Mouse (Mus musculus) neural tube, embryonic 13.5 days (tissue): Measurements from ENCODE around the gene Fxyd4. TPM values are rescaled to one million over a fixed set of nuclear protein-coding genes. Genes with fewer than 3 reads are reported as not detected.

Experiments used
- ATAC-seq: fragments of 200-750 bp; cut with Nextera tagmentation; 2 replicates; pipeline ENCODE4 v1.8.0; 2017; ENCODE audit warnings: low read depth, mild to moderate bottlenecking, moderate TSS enrichment, moderate library complexity
- H3K27ac ChIP-seq: fragments of 300-500 bp; sonication (generic); replicated peaks from 2 replicates; pipeline ENCODE4 v1.5.1; 2015; ENCODE audit warnings: moderate library complexity, mild to moderate bottlenecking, inconsistent platforms
- H3K27me3 ChIP-seq: fragments of 300-500 bp; sonication (generic); 2 replicates; pipeline ENCODE4 v1.6.1; 2015; ENCODE audit warnings: mild to moderate bottlenecking, inconsistent platforms
- H3K36me3 ChIP-seq: fragments of 300-500 bp; sonication (generic); 2 replicates; pipeline ENCODE4 v1.6.1; 2015; ENCODE audit warnings: mild to moderate bottlenecking, inconsistent platforms
- H3K4me1 ChIP-seq: fragments of 300-500 bp; sonication (generic); replicated peaks from 2 replicates; pipeline ENCODE4 v1.6.1; 2015; ENCODE audit warnings: inconsistent platforms
- H3K4me2 ChIP-seq: fragments of 300-500 bp; sonication (generic); 2 replicates; pipeline ENCODE4 v1.6.1; 2015; ENCODE audit warnings: inconsistent platforms, mild to moderate bottlenecking, moderate library complexity
- H3K4me3 ChIP-seq: fragments of 300-500 bp; sonication (generic); 2 replicates; pipeline ENCODE4 v1.5.1; 2015; ENCODE audit warnings: mild to moderate bottlenecking, inconsistent platforms
- H3K9ac ChIP-seq: fragments of 300-500 bp; sonication (generic); 2 replicates; pipeline ENCODE4 v1.6.1; 2015; ENCODE audit warnings: moderate library complexity, mild to moderate bottlenecking, inconsistent platforms
- H3K9me3 ChIP-seq: fragments of 300-500 bp; sonication (generic); 2 replicates; pipeline ENCODE4 v1.6.1; 2016; ENCODE audit warnings: inconsistent platforms
- WGBS: fragments of 180-500 bp; shearing (Covaris S2); methylation state at CpG from one replicate; pipeline ENCODE4 v1.1.7; 2015; 5-methylcytosine and 5-hydroxymethylcytosine counted together
- polyA plus RNA-seq: library from polyadenylated mRNA; unstranded; fragments of >200 nt; fragmentation: Nextera tagmentation; extraction: Ambion mirVana; gene quantifications from 2 replicates; pipeline ENCODE4 v1.2.1, GENCODE M21; 2015

Fxyd4 gene
- polyA plus RNA-seq, 1 experiment from 2014 or later = 2.7 TPM

DNA sequence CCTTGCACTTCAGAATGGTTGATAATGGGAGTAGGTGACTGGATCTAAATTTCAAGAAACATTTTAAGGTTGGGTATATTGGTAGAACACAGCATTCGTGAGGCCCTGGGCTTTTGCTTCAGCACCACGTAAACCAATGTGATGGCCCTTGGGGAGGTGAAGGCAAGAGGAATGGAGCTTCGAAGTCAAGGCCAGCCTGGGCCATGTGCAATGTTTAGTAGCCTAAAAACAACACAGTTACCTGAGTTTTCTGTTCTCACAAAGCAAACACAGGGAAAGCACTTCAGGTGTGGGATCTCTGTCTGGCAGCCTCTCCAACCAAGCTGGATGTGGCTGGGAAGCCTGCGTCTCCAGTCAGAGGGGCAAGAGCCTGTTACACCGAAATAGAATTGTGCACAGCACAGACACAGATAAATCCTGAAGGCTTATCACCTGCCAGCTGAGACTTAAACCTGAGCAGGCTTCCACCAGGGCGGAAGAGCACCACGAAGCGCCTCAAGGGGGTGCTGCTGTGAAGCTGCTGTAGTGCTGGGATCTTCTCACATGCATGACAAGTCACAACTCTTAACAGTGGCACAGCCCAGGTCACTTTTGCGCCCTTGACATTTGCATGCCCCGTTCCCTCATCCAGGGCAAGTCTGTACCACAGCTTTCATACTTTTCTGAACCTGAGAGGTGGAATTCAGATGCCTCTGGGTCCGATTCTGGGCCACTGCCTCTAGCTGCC is 5.0 kb downstream of the Fxyd4 start:
- no peak overlapping the region for H3K4me3 ChIP-seq
- H3K27me3 ChIP-seq = no peaks in the 10 kb centered on the region
- no peak overlapping the region for H3K9ac ChIP-seq
- no peak overlapping the region for H3K4me2 ChIP-seq
- no peak for ATAC-seq
- H3K4me1 ChIP-seq = no peaks in the 10 kb centered on the region
- H3K9me3 ChIP-seq = no peaks in the 10 kb centered on the region
- H3K36me3 ChIP-seq = peaks cover 24% of the 10 kb centered on the region
- no peak overlapping the region for H3K27ac ChIP-seq
- WGBS = 55% methylated on average over 11 of the region's 11 CpGs

DNA sequence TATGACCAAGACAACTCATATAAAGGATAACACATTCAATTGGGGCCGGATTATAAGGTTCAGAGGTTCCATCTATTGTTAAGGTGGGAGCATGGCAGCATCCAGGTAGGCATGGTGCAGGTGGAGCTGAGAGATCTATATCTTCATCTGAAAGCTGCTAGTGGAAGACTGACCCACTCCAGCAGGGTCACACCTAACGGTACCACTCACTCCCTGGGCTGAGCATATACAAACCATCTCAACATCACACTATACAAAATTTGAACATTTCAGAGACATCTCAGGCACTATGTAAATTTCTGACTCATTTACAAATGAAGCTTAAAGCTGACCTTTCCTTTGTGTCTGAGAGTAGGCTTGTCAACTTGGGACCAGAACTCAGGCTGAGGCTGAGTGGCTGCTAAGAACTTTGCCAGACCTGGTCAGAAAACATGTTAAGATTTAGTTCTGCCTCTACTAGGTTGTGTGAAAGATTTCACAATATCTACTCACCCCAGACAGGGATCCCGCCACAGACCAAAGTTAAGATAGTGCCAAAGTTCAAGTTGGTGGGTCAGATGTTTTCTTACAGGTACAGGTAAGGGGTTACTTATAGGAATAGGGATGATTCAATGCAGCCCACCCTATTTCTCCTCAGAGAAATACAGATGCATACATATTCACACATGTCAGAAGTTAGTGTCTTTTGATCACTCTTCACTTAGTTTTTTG is 7.4 kb downstream of the Fxyd4 start:
- ATAC-seq = no peak
- H3K4me1 ChIP-seq = no peaks in the 10 kb centered on the region
- peaks cover 42% of the 10 kb centered on the region for H3K36me3 ChIP-seq
- H3K9ac ChIP-seq = no peak overlapping the region
- 92% methylated on average over 3 of the region's 3 CpGs for WGBS
- H3K27ac ChIP-seq = no peak overlapping the region
- H3K27me3 ChIP-seq = no peaks in the 10 kb centered on the region
- no peaks in the 10 kb centered on the region for H3K9me3 ChIP-seq
- H3K4me2 ChIP-seq = no peak overlapping the region
- no peak overlapping the region for H3K4me3 ChIP-seq

DNA sequence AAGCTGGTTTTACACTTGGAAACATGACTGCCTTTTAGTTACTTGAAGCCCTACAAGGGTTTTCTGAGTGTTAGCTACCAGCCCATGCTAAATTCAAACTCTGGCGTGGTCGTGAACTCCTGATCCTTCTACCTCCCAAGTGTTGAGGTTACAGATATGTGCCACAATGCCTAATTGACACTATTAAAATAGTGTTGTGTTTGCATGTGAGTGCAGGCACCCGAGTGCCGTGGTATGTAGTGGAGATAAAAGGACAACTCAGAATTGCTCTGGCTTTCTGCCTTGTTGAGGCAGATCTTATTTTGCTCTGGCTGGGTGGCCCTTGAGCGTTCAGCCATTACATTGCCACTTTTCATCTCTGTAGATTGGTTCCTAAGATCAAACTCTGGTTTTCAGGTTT is 8.7 kb downstream of the Fxyd4 start:
- no peaks in the 10 kb centered on the region for H3K4me1 ChIP-seq
- H3K4me3 ChIP-seq = no peak overlapping the region
- H3K27ac ChIP-seq = no peak overlapping the region
- no peaks in the 10 kb centered on the region for H3K27me3 ChIP-seq
- no peak for ATAC-seq
- H3K36me3 ChIP-seq = peaks cover 42% of the 10 kb centered on the region
- H3K9me3 ChIP-seq = no peaks in the 10 kb centered on the region
- H3K4me2 ChIP-seq = no peak overlapping the region
- WGBS = 92% methylated on average over 5 of the region's 5 CpGs
- no peak overlapping the region for H3K9ac ChIP-seq

DNA sequence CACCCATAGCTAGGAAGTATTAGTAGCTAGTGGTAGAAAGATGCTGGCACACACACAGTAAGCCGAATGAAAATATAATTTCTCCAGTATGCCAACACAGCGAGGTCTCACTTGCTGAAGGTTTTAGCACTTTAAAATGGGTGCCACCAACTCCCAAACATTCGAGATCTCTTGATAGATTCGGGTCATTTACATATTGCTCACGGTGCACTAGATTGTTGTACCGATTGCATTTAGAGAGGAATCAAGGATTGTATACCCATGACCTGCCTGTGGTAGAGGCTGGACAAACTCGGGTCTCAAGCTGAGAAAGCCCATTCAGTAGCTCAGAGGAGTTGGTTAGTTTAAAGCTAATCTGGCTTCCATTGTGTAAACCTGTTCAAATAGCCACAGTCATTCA is 9.5 kb downstream of the Fxyd4 start:
- no peaks in the 10 kb centered on the region for H3K27me3 ChIP-seq
- no peak overlapping the region for H3K9ac ChIP-seq
- ATAC-seq = no peak
- H3K27ac ChIP-seq = no peak overlapping the region
- H3K9me3 ChIP-seq = no peaks in the 10 kb centered on the region
- no peaks in the 10 kb centered on the region for H3K4me1 ChIP-seq
- H3K4me3 ChIP-seq = no peak overlapping the region
- WGBS = 90% methylated on average over 7 of the region's 7 CpGs
- H3K36me3 ChIP-seq = peaks cover 42% of the 10 kb centered on the region
- no peak overlapping the region for H3K4me2 ChIP-seq

GRCm38 (mm10) chr6:117926871-117927491 is 10.5 kb downstream of the Fxyd4 start:
- no peak for ATAC-seq
- H3K36me3 ChIP-seq = peaks cover 42% of the 10 kb centered on the region
- 80% methylated on average over 4 of the region's 4 CpGs for WGBS

DNA sequence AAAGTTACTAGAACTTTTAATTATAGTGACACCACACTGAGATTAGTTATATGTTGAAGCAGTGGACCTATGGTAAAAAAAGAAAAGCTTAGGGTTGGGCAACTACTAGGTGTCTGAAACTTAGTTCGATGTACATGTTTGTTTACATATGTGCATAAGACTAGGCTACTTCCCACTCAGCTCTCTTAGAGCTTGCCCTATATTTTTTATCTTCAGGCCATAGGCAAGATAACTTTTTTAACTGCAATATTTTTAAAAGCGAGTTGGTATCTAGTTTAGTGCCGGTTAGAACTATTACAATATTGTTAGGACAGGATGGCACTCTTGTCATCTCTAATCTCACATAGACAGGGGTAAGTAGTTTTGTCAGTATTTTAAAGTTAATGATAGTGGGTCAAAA is 15.5 kb downstream of the Fxyd4 start:
- 92% methylated on average over 3 of the region's 3 CpGs for WGBS
- Histone ChIP-seq H3K4me2 (no peak overlapping the region), H3K27ac (no peak overlapping the region), H3K27me3 (no peaks in the 10 kb centered on the region), H3K36me3 (peaks cover 16% of the 10 kb centered on the region), H3K9me3 (no peaks in the 10 kb centered on the region), H3K4me3 (no peak overlapping the region), H3K9ac (no peak overlapping the region), H3K4me1 (peaks cover 20% of the 10 kb centered on the region)
- no peak for ATAC-seq

More at GRCm38 (mm10) chr6:117926871-117927491, 10.5 kb downstream of the Fxyd4 start:
- Histone ChIP-seq H3K9ac (no peak overlapping the region), H3K4me2 (no peak overlapping the region), H3K4me1 (no peaks in the 10 kb centered on the region), H3K4me3 (no peak overlapping the region), H3K27ac (no peak overlapping the region), H3K27me3 (no peaks in the 10 kb centered on the region), H3K9me3 (no peaks in the 10 kb centered on the region)

DNA sequence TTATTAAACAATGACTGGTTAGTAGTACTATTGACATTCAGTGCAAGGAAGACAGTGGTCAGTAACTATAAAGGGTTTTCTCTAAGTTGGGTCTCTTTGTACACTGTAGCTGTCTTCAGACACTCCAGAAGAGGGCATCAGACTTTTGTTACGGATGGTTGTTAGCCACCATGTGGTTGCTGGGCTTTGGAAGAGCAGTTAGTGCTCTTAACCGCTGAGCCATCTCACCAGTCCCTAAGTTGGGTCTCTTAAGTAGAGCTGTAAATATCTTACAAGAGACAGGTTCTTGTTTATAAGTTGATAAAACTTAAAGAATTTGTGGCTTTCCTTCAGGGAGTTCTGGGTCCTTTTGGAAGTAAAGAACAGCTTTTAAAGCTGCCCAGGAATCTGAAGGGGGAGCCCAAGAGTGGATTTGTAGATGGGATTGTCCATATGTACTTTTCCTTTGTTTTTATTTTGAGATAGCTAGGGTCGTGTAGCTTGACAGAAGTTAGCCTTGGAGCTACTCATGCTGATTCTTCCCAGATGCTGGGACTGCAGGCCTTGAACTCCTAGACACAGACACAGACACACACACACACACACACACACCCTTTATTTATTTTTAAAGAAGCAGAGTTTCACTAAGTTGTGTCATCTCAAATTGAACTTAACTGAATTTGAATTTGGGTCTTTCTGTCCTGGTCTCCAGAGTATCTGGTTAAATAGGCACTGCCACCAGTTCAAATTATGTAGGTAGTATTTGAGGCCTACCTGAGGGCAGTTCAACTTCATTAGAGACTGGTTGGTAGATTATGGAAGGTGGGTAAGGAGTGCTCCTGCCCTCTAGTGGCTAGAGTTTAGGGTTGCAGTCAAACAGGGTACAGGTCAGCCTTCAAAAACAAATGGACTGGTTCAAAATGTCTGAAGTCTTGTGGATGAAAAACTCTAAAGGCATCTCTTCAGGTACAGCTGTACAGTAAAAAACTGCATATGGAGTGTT is 16.5 kb downstream of the Fxyd4 start:
- Histone ChIP-seq H3K36me3 (peaks cover 5% of the 10 kb centered on the region), H3K9me3 (no peaks in the 10 kb centered on the region), H3K27me3 (no peaks in the 10 kb centered on the region), H3K4me1 (peaks cover 29% of the 10 kb centered on the region), H3K9ac (no peak overlapping the region), H3K4me3 (no peak overlapping the region), H3K27ac (no peak overlapping the region), H3K4me2 (no peak overlapping the region)
- ATAC-seq = no peak
- 66% methylated on average over 3 of the region's 3 CpGs for WGBS

DNA sequence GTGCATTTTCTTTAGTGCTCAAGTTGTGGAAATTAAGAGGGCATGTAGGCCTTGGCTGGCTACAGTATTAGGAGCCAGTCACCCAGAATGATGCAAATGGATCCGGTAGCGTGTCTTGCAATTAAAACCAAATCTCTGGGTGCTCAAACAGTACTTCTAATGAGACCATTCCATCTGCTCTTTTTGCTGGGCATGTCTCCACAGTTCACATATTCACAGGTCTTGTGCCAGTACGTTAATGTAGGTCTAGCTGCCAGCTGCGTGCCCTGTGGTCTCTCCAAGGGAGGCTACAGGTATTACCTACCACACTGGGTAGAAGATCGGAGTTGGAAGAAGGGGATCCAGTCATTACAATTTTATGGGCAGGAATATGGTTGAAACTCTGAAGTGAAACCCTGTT is 19.4 kb downstream of the Fxyd4 start:
- no peaks in the 10 kb centered on the region; the same call in 1 of the 2 replicates for H3K36me3 ChIP-seq
- no peaks in the 10 kb centered on the region for H3K9me3 ChIP-seq
- peak overlapping the region; percentile 73 for H3K27ac ChIP-seq
- peak overlapping the region; percentile 55 for H3K4me3 ChIP-seq
- peaks cover 31% of the 10 kb centered on the region for H3K4me1 ChIP-seq
- peak overlapping the region; percentile 70 for H3K9ac ChIP-seq
- peak overlapping the region; percentile 99 for H3K4me2 ChIP-seq
- no peak for ATAC-seq
- H3K27me3 ChIP-seq = no peaks in the 10 kb centered on the region
- WGBS = 28% methylated on average over 5 of the region's 5 CpGs

GRCm38 (mm10) chr6:117917576-117917975 is 19.9 kb downstream of the Fxyd4 start:
- no peaks in the 10 kb centered on the region for H3K9me3 ChIP-seq
- no peaks in the 10 kb centered on the region for H3K27me3 ChIP-seq
- H3K4me2 ChIP-seq = peak overlapping the region; percentile 99
- 1% methylated on average over 21 of the region's 21 CpGs for WGBS
- peak; percentile 64 for ATAC-seq
- peak overlapping the region; percentile 70 for H3K9ac ChIP-seq
- peak overlapping the region; percentile 73 for H3K27ac ChIP-seq
- H3K4me1 ChIP-seq = peaks cover 31% of the 10 kb centered on the region
- H3K4me3 ChIP-seq = peak overlapping the region; percentile 55
- no peaks in the 10 kb centered on the region for H3K36me3 ChIP-seq

DNA sequence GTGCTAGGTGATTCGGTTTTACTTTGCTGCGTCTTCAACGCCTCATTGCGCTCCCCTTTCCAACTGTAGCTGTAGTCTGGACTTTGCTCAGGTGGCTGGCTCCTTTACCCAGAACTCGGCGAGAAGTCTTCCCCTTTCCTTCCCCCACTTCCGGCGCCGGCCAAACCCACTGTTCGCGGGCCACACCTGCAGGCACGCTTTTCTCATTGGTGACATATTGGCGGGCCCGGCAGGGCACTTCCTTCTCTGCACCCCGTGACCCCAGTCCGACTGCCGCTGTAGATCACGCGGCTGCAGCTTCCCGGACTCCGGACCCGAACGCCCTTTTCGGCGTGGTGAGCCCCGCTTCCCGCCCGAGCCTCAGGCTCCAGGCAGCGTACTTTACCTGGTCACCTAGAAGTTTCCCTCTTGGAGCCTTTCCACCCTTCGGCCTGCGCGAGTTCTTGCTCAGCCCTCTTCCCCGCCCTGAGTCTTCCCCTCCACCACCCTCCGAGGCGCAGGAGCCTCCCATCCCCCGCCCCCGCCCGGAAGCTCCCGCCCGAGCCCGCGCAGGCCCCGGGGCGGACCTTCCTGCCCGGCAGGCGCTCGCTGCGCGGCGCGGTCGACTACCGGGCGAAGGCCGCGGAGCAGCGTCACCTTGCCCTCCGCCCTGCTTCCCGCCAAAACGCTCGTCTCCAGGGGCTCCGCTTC is 20.6 kb downstream of the Fxyd4 start:
- peak overlapping the region; percentile 70 for H3K9ac ChIP-seq
- peak overlapping the region; percentile 99 for H3K4me2 ChIP-seq
- H3K27me3 ChIP-seq = no peaks in the 10 kb centered on the region
- under 1% methylated on average over 62 of the region's 62 CpGs for WGBS
- peak; percentile 92 for ATAC-seq
- peaks cover 31% of the 10 kb centered on the region for H3K4me1 ChIP-seq
- peak overlapping the region; percentile 73 for H3K27ac ChIP-seq
- peak overlapping the region; percentile 55 for H3K4me3 ChIP-seq
- no peaks in the 10 kb centered on the region for H3K9me3 ChIP-seq
- H3K36me3 ChIP-seq = no peaks in the 10 kb centered on the region

- Histone ChIP-seq H3K9me3 (no peaks in the 10 kb centered on the region), H3K27ac (peak overlapping the region; percentile 73), H3K27me3 (no peaks in the 10 kb centered on the region), H3K4me1 (peaks cover 31% of the 10 kb centered on the region), H3K36me3 (no peaks in the 10 kb centered on the region), H3K4me3 (peak overlapping the region; percentile 55), H3K4me2 (peak overlapping the region; percentile 99), H3K9ac (peak overlapping the region; percentile 70)
- 3% methylated on average over 12 of the region's 12 CpGs for WGBS
- no peak for ATAC-seq
Measured at GRCm38 (mm10) chr6:117916205-117916736, 21.2 kb downstream of the Fxyd4 start.
